Mouse (Mus musculus): ENCODE data around the gene Trim2.

DNA sequence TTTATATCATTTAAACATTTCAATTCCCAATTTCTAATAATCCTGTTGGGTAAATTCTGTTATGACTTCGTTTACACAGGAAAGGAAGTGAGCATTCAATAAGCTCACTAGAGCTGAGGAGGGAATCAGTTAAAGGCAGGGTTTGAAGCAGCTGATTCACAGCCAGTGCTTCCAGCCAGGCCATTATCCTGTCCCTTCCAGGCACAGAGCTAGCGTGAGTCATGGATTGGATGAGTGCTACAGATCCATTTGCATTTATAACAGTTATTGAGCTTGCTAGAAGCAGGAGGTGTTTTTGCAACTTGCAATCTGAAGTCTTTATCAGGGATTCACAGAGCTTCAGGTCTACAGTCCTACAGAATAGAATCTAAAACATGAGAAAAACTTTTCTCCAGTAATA lies 99.3 kb downstream of the Trim2 start:
- TF ChIP-seq POLR2A (IDR thresholded peaks at IDR 0.05; ENCODE audit: insufficient read length, low read depth) (no peak), USF1 (IDR thresholded peaks at IDR 0.05; ENCODE audit: low read depth) (no peak)

Measured in myocyte (in vitro differentiated cells).